Mouse (Mus musculus): ENCODE data around the gene Tiprl. TPM values are rescaled to one million over a fixed set of nuclear protein-coding genes. Genes with fewer than 3 reads are reported as not detected.

Tiprl gene
- total RNA-seq, 4 experiments from 2014 or later, result 30.0 to 36.4 (median 34.8) TPM

GRCm38 (mm10) chr1:165203488-165204035, 33.2 kb downstream of the Tiprl start:
- no peak for DNase-seq (ENCODE audit: low spot score)

GRCm38 (mm10) chr1:165201445-165202012, 35.3 kb downstream of the Tiprl start:
- no peak for DNase-seq (ENCODE audit: low spot score)

- no peak for DNase-seq (ENCODE audit: low spot score)
Measured at GRCm38 (mm10) chr1:165200748-165201147, 36.0 kb downstream of the Tiprl start.

GRCm38 (mm10) chr1:165199639-165200038, 37.2 kb downstream of the Tiprl start:
- no peak for DNase-seq (ENCODE audit: low spot score)

- DNase-seq (ENCODE audit: low spot score), result no peak
Measured at GRCm38 (mm10) chr1:165198951-165199350, 37.8 kb downstream of the Tiprl start.

GRCm38 (mm10) chr1:165197875-165198274, 38.9 kb downstream of the Tiprl start:
- no peak for DNase-seq (ENCODE audit: low spot score)

GRCm38 (mm10) chr1:165195396-165195960, 41.3 kb downstream of the Tiprl start:
- DNase-seq (ENCODE audit: low spot score), result no peak

GRCm38 (mm10) chr1:165194662-165195013, 42.2 kb downstream of the Tiprl start:
- DNase-seq (ENCODE audit: low spot score), result no peak

GRCm38 (mm10) chr1:165193880-165194661, 42.7 kb downstream of the Tiprl start, which contains the start of gene Sft2d2:
Gene Sft2d2 (minus strand): TSS chr1:165194438.
- peak; percentile 83 for DNase-seq (ENCODE audit: low spot score)

- DNase-seq (ENCODE audit: low spot score), result no peak
Measured at GRCm38 (mm10) chr1:165193426-165193825, 43.4 kb downstream of the Tiprl start.

- DNase-seq (ENCODE audit: low spot score), result no peak
Measured at GRCm38 (mm10) chr1:165192714-165193264, 44.0 kb downstream of the Tiprl start.

- no peak for DNase-seq (ENCODE audit: low spot score)
Measured at GRCm38 (mm10) chr1:165192102-165192501, 44.7 kb downstream of the Tiprl start.

- no peak for DNase-seq (ENCODE audit: low spot score)
Measured at GRCm38 (mm10) chr1:165191611-165192010, 45.2 kb downstream of the Tiprl start.

- DNase-seq (ENCODE audit: low spot score), result no peak
Measured at GRCm38 (mm10) chr1:165190571-165191273, 46.1 kb downstream of the Tiprl start.

- DNase-seq (ENCODE audit: low spot score), result no peak
Measured at GRCm38 (mm10) chr1:165190068-165190467, 46.7 kb downstream of the Tiprl start.

- no peak for DNase-seq (ENCODE audit: low spot score)
Measured at GRCm38 (mm10) chr1:165188806-165189580, 47.8 kb downstream of the Tiprl start.

GRCm38 (mm10) chr1:165187357-165187756, 49.4 kb downstream of the Tiprl start:
- no peak for DNase-seq (ENCODE audit: low spot score)

GRCm38 (mm10) chr1:165186491-165186890, 50.3 kb downstream of the Tiprl start:
- no peak for DNase-seq (ENCODE audit: low spot score)

- no peak for DNase-seq (ENCODE audit: low spot score)
Measured at GRCm38 (mm10) chr1:165185116-165185515, 51.7 kb downstream of the Tiprl start.

GRCm38 (mm10) chr1:165184178-165184577, 52.6 kb downstream of the Tiprl start:
- DNase-seq (ENCODE audit: low spot score), result no peak

- DNase-seq (ENCODE audit: low spot score), result no peak
Measured at GRCm38 (mm10) chr1:165183400-165183799, 53.4 kb downstream of the Tiprl start.

Data from heart, adult 8-10 months (tissue).